Comparison of ENCODE assay signal across 12 mouse cellular contexts in genomic region chr3:51702701-51703286, GRCm38 (mm10). TPM values are rescaled to one million over a fixed set of nuclear protein-coding genes. Genes with fewer than 3 reads are reported as not detected.
A peak's percentile ranks its signal among the peaks of the same experiment; 100 is the strongest.
DNase-seq lines count a peak whose midpoint lies in the region; ATAC-seq lines count a peak whose summit lies in the region.
"Had no signal": no experiment of that assay in that cellular context is flagged by ENCODE, and none has a peak within 500 bp of the region (broad histone marks: within the 10 kb centered on the region; RNA-seq: fewer than 3 reads in every experiment).

No protein-coding gene starts in this region.

- no peaks in the 10 kb centered on the region for H3K36me3 ChIP-seq in heart, embryonic 10.5 days
- H3K36me3 ChIP-seq in forebrain, embryonic 10.5 days (replicated peaks) = no peaks in the 10 kb centered on the region
- H3K36me3 ChIP-seq in hindbrain, embryonic 16.5 days (ENCODE audit: control insufficient read depth, insufficient read depth, low read length) = no peaks in the 10 kb centered on the region
- no peaks in the 10 kb centered on the region for H3K36me3 ChIP-seq in neural tube, embryonic 13.5 days
- H3K36me3 ChIP-seq: heart, embryonic 12.5 days had no signal

- DNase-seq in heart, embryonic 10.5 days (ENCODE audit: low spot score) = no peak
- DNase-seq in heart, postnatal 4 days = no peak
- no peak for DNase-seq in forebrain, embryonic 10.5 days (ENCODE audit: extremely low spot score, low spot score)
- DNase-seq in embryo, embryonic 9.5 days (ENCODE audit: extremely low spot score) = no peak
- no peak for DNase-seq in gastrocnemius, postnatal 10 days
- no peak for DNase-seq in right cerebral cortex, postnatal 14 days
- DNase-seq: adrenal gland, postnatal 25 days; kidney, adult 2 months had no signal

- no peak for ATAC-seq in hindbrain, embryonic 16.5 days
- no peak for ATAC-seq in neural tube, embryonic 13.5 days (ENCODE audit: low read depth)

- no peaks in the 10 kb centered on the region for H3K27me3 ChIP-seq in heart, embryonic 10.5 days (ENCODE audit: insufficient read depth, poor library complexity, severe bottlenecking)
- no peaks in the 10 kb centered on the region; the same call in 1 of the 2 replicates for H3K27me3 ChIP-seq in forebrain, embryonic 10.5 days (ENCODE audit: poor library complexity, severe bottlenecking)
- H3K27me3 ChIP-seq in hindbrain, embryonic 16.5 days (replicated peaks; ENCODE audit: control insufficient read depth, insufficient read depth, low read length) = no peaks in the 10 kb centered on the region
- H3K27me3 ChIP-seq in neural tube, embryonic 13.5 days = no peaks in the 10 kb centered on the region
- H3K27me3 ChIP-seq: heart, embryonic 12.5 days had no signal

- H3K9ac ChIP-seq in hindbrain, embryonic 16.5 days (ENCODE audit: low read depth, low read length) = peak overlapping the region; percentile 29; the same call in 1 of the 2 replicates
- H3K9ac ChIP-seq in neural tube, embryonic 13.5 days = no peak overlapping the region
- H3K9ac ChIP-seq: liver, embryonic 14.5 days had no signal

- no peak overlapping the region for H3K4me3 ChIP-seq in heart, embryonic 10.5 days
- H3K4me3 ChIP-seq in forebrain, embryonic 10.5 days = no peak overlapping the region
- H3K4me3 ChIP-seq in hindbrain, embryonic 16.5 days (ENCODE audit: low read length) = no peak overlapping the region
- no peak overlapping the region for H3K4me3 ChIP-seq in neural tube, embryonic 13.5 days
- H3K4me3 ChIP-seq: heart, embryonic 12.5 days had no signal

- peak overlapping the region; percentile 87; the same call in 1 of the 2 replicates for H3K27ac ChIP-seq in heart, embryonic 10.5 days
- peak overlapping the region; percentile 94 for H3K27ac ChIP-seq in forebrain, embryonic 10.5 days
- H3K27ac ChIP-seq in hindbrain, embryonic 16.5 days (ENCODE audit: low read depth, low read length) = peak overlapping the region; percentile 90
- H3K27ac ChIP-seq in neural tube, embryonic 13.5 days (replicated peaks) = peak overlapping the region; percentile 97
- H3K27ac ChIP-seq: liver, embryonic 14.5 days had no signal

- H3K4me2 ChIP-seq in hindbrain, embryonic 16.5 days (ENCODE audit: low read length) = no peak overlapping the region
- no peak overlapping the region for H3K4me2 ChIP-seq in neural tube, embryonic 13.5 days

- peaks cover 24% of the 10 kb centered on the region for H3K4me1 ChIP-seq in heart, embryonic 10.5 days
- H3K4me1 ChIP-seq in forebrain, embryonic 10.5 days = peaks cover 36% of the 10 kb centered on the region
- peaks cover 31% of the 10 kb centered on the region for H3K4me1 ChIP-seq in hindbrain, embryonic 16.5 days (ENCODE audit: control insufficient read depth, insufficient read depth, low read depth, low read length)
- peaks cover 43% of the 10 kb centered on the region for H3K4me1 ChIP-seq in neural tube, embryonic 13.5 days (replicated peaks)

- H3K9me3 ChIP-seq in heart, embryonic 10.5 days = no peaks in the 10 kb centered on the region
- H3K9me3 ChIP-seq in forebrain, embryonic 10.5 days = peaks cover 4% of the 10 kb centered on the region; the same call in 1 of the 2 replicates
- H3K9me3 ChIP-seq in hindbrain, embryonic 16.5 days (ENCODE audit: control insufficient read depth, low read length) = no peaks in the 10 kb centered on the region
- H3K9me3 ChIP-seq in neural tube, embryonic 13.5 days = no peaks in the 10 kb centered on the region
- H3K9me3 ChIP-seq: heart, embryonic 12.5 days had no signal

- WGBS in heart, embryonic 10.5 days = 83% methylated on average over 8 of the region's 8 CpGs
- WGBS in forebrain, embryonic 10.5 days = 64% methylated on average over 8 of the region's 8 CpGs
- 58% methylated on average over 8 of the region's 8 CpGs for WGBS in hindbrain, embryonic 16.5 days
- 58% methylated on average over 8 of the region's 8 CpGs for WGBS in neural tube, embryonic 13.5 days

RNA-seq across cellular contexts. Expression of gene Mgst2, which starts 42.6 kb away (rescaled TPM):
- polyA plus RNA-seq in heart, embryonic 10.5 days (2016; fragmentation: Nextera tagmentation; extraction: Ambion mirVana) = 1.1 and 4.1 TPM in 2 replicates
- 1 to 10 TPM; 1.6 TPM for total RNA-seq in heart, postnatal 4 days (2021)
- 0.67 TPM in 1 of 2 replicates, not detected in the other for polyA plus RNA-seq in forebrain, embryonic 10.5 days (2016; fragmentation: Nextera tagmentation; extraction: Ambion mirVana)
- polyA plus RNA-seq in hindbrain, embryonic 16.5 days (2015; fragmentation: Nextera tagmentation; extraction: Ambion mirVana) = 0.33 and 0.40 TPM in 2 replicates
- 1.3 and 3.6 TPM in 2 replicates for polyA plus RNA-seq in neural tube, embryonic 13.5 days (2015; fragmentation: Nextera tagmentation; extraction: Ambion mirVana)
- 1 to 10 TPM in 1 of 2 experiments, under 1 TPM in 1; 0.99 to 1.4 TPM for total RNA-seq in gastrocnemius, postnatal 10 days (2021)
